Mouse (Mus musculus) gastrocnemius, postnatal 14 days (tissue): ENCODE measurements around the gene Lamtor2. TPM values are rescaled to one million over a fixed set of nuclear protein-coding genes. Genes with fewer than 3 reads are reported as not detected.
A peak's percentile ranks its signal among the peaks of the same experiment; 100 is the strongest.

Experiments used
- DNase-seq: peaks from one replicate; pipeline ENCODE4 v3.0.0; 2021; ENCODE audit warnings: mixed read lengths
- intact Hi-C: fragments of 180-260 bp; cut with DNase I; formaldehyde crosslinking; loops from one replicate; pipeline ENCODE4 v1.15.1; 2025; ENCODE audit warnings: low total_unique reads
- total RNA-seq, 2 experiments: library from RNA; stranded (reverse); gene quantifications; 2 replicates each; pipeline ENCODE4 v1.2.3; 2021

Gene Lamtor2
- total RNA-seq, 2 experiments from 2014 or later, result 78.3 to 80.4 TPM

DNA sequence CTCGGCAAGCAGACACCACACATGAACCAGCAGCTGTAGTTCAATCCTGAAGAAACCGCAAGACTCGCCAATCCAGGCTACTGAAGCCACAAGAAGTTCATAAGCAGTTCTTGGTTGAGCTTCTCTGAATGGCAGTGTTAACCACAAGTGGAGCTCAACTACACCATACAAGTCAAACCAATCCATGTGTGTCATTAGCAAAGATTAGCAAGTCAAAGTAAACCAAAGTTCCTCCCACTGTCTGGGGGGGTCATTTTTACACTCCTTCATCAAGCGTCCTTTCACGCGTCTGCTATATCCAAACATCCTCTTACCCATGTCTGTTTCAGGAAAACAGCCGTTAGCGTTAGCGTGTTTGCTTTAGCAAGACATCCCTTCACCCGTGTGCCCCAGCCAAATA lies 17.5 kb upstream of the Lamtor2 start:
- intact Hi-C loops, result no loop called here
- no peak for DNase-seq

DNA sequence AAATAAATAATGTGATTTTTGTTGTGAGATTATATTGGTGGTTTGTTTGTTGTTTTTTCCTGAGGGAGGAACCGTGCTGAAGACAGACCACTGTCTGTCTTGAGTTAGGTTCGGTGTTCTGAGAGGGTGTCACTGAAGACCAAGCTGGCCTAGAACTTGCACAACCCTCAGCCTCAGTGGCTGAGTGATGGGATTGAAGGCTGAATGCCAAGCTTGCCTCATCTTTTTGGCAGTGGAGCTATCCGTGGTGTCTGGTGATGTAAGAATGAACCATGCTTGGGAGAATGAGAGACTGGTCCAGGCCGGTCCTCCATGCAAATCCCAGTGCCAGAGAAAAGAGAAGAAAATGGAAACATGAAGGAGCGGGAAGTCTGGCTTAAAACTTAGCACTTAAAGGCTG lies 16.8 kb upstream of the Lamtor2 start:
- intact Hi-C loops, result no loop called here
- no peak for DNase-seq

GRCm38 (mm10) chr3:88569093-88569492 lies 16.2 kb upstream of the Lamtor2 start:
- no peak for DNase-seq
- intact Hi-C loops, result no loop called here

DNA sequence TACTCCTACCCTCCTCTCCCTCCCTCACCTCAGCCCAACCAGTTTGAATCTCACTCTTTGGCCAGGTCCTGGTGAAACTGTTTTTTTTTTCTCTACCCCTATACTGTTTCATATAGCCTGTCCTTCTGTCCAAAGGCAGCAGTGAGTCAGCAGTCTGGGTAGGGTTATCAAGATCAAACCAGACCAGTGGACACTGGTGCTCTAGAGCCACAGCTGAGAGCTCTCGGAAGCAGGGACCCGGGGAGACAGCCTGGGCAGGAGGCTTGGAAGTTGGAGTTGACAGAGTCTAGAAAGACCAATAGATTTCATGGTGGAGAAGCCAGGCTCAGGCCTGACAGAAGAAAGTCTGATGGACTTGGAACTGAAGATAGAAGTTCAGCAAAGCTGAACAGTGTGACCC lies 15.7 kb upstream of the Lamtor2 start:
- DNase-seq, result no peak
- intact Hi-C loops, result no loop called here

DNA sequence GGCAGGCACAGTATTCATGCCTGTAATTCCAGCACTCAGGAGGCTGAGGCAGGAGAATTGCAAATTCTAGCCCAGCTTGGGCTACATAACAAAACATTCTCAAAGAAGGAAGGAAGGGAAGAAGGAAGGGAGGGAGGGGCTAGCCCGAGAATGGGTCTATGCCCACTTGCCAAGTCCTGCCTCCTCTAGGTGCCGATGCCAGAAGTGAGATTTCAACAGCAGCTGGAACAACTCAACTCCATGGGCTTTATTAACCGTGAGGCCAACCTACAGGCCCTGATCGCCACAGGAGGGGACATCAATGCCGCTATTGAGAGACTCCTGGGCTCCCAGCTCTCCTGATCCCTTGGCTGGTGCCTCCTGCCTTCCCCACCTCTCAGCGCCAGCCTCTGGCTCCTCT lies 15.0 kb upstream of the Lamtor2 start:
- DNase-seq, result no peak
- intact Hi-C loops, result no loop called here

DNA sequence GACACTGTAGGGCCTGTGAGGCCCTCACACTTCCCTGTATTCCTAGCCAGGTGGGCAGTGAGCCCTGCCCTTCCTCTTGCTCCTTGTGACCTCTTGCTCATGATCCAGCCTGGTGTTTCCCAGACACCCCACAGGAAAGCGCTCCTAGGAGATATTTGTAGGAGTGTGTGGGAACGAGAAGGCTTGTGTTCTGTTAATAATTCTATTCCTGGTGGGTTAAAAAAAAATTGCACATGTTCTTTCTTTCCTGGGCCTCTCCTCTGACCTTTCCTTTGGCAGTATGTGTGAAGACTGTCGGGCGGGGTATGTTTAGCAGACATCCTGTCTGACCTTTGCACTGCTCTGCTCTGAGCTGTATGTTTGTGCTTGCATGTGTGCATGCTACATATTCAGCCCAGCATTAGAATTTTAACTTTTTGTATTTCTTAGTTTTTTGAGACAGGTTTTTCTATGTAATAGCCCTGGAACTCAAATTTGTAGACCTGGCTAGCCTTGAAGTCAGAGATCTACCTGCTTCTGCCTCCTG lies 13.7 kb upstream of the Lamtor2 start:
- no peak for DNase-seq
- intact Hi-C loops, result no loop called here

GRCm38 (mm10) chr3:88566116-88566515 lies 13.2 kb upstream of the Lamtor2 start:
- DNase-seq, result no peak
- intact Hi-C loops, result no loop called here

DNA sequence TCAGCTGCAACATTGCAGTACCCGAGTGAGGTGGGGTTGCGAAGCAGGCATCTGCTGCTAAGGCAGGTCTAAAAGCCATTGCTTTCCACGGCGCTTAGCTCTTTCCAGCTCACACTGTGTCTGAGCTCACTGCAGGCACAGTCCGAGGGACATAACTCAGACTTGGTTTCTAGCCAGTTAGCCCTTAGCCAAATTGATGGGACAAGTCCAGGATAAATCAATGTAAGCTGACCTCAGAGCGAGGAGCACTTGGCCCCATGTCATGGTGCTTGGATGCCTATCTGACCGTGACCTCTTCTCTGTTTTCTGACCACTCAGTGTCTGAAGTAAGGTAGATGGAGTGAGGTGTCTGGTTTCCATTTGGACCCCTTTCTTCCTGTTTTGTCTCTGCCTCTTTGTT lies 11.1 kb upstream of the Lamtor2 start:
- no peak for DNase-seq
- intact Hi-C loops, result no loop called here

GRCm38 (mm10) chr3:88563442-88563841 lies 10.6 kb upstream of the Lamtor2 start:
- intact Hi-C loops, result no loop called here
- no peak for DNase-seq

DNA sequence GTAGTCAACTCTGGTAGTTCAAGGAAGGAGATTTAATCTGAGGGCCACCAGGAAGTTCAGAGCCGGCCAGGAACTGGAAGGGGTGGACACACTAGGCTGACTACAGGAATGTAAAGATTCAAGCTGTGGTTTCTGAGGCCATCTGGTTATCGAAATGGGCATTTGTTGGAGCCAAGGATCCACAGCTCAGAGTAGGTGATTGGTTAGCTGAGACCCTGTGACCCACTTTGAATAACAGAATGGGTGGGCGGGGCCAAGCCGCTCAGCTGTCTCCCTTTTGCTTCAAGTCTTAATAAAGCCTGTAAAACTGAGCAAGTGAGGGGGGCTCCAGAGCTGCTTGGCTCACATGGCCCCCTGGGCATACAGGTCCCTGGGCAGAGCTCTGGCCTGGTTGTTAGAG lies 9.1 kb upstream of the Lamtor2 start:
- intact Hi-C loops, result no loop called here
- no peak for DNase-seq

DNA sequence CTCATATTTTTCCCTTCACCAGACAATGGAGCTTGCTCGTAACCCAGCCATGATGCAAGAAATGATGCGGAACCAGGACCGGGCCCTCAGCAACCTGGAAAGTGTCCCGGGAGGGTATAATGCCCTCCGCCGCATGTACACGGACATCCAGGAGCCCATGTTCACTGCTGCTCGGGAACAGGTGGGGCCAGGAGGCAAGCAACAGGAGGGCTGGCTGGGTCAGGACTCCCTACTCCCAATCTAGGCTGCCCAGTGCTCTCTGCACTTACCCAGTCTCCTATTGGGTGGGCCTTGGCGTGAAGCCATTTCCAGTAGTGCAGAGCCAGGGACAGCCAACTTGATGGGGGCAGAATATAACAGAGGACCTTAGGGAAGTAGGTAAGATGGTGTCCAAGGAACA lies 6.7 kb upstream of the Lamtor2 start:
- intact Hi-C loops, result no loop called here
- no peak for DNase-seq

DNA sequence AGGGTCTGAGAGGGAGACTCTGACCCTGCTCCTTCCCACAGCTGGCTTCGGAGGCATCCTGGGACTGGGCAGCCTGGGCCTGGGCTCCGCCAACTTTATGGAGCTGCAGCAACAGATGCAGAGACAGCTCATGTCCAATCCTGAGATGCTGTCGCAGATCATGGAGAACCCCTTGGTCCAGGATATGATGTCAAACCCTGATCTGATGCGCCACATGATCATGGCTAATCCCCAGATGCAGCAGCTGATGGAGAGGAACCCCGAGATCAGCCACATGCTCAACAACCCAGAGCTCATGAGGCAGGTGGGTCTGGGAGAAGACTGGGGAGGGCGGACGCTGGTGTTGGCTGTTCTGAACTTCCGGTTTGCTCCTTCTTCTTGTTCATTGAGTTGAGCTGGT lies 3.7 kb upstream of the Lamtor2 start:
- intact Hi-C loops, result no loop called here

DNA sequence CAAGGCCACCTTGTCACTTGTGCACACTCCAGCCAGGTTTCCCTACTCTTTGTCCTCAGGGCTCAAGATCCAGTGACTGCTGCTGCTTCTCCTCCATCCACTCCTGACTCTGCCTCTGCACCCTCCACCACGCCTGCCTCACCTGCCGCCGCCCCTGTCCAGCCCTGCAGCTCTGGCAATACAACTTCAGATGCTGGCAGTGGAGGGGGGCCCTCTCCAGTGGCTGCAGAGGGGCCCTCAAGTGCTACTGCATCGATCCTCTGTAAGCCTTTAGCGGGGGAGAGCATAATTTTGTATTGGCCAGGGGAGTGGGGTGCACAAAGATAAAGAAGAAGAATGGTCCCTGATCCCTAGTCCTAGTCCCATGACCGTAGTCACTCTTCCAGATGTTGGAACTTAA lies 2.9 kb upstream of the Lamtor2 start:
- intact Hi-C loops, result no loop called here

More for the DNA sequence above, 3.7 kb upstream of the Lamtor2 start:
- no peak for DNase-seq

DNA sequence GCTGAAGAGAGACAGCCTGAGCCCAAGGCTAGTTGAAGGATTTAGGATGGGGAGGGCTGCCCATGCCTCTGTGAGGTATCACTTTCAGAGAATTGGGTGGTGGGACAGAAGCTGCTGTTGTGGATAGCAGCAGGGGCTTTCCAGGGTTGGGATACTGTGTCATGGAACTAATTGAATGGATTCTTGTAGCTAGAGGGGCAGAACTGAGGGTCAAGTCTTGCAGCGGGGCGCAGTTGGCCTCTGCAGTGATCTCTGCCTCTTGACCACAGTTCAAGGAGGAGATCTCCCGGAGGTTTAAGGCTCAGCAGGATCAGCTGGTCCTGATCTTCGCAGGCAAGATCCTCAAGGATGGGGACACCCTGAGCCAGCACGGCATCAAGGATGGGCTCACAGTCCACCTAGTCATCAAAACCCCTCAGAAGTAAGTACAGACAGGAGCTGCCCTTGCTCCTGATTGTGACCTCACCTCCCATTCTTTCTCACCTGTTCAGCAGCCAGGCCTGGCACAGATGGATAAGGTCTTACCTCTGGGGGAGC lies 2.3 kb upstream of the Lamtor2 start:
- intact Hi-C loops, result no loop called here
- no peak for DNase-seq

More for the DNA sequence above, 2.9 kb upstream of the Lamtor2 start:
- DNase-seq, result no peak

GRCm38 (mm10) chr3:88553880-88554586 lies 1.2 kb upstream of the Lamtor2 start:
- intact Hi-C loops, result no loop called here
- DNase-seq, result peak; percentile 62

GRCm38 (mm10) chr3:88553525-88553879 lies 628 bp upstream of the Lamtor2 start, which contains the start of gene Ubqln4:
Gene Ubqln4, plus strand, starts transcription at chr3:88553758.
- peak; percentile 94 for DNase-seq
- intact Hi-C loops, result no loop called here

GRCm38 (mm10) chr3:88552082-88552645 lies 710 bp downstream of the Lamtor2 start:
- intact Hi-C loops, result no loop called here

DNA sequence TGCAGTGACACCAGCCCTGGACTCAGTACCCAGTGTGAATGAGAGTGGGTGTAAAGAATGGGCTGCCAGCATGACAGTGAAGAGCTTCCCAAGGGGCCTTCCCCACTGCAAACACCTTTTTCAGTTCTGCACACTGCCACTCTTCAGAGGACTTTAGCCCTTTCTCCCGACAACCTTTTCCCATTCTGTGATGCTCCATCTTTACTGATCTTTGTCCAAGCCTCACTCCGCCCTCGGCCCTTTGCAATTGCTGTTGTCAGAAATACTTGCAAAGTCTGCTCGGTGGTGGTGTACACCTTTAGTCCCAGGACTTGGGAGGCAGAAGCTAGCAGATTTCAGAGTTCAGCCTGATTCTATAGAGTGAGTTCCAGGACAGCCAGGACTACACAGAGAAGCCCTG lies 1.3 kb downstream of the Lamtor2 start:
- intact Hi-C loops, result no loop called here
- DNase-seq, result no peak

More at GRCm38 (mm10) chr3:88552082-88552645, 710 bp downstream of the Lamtor2 start:
- no peak for DNase-seq

DNA sequence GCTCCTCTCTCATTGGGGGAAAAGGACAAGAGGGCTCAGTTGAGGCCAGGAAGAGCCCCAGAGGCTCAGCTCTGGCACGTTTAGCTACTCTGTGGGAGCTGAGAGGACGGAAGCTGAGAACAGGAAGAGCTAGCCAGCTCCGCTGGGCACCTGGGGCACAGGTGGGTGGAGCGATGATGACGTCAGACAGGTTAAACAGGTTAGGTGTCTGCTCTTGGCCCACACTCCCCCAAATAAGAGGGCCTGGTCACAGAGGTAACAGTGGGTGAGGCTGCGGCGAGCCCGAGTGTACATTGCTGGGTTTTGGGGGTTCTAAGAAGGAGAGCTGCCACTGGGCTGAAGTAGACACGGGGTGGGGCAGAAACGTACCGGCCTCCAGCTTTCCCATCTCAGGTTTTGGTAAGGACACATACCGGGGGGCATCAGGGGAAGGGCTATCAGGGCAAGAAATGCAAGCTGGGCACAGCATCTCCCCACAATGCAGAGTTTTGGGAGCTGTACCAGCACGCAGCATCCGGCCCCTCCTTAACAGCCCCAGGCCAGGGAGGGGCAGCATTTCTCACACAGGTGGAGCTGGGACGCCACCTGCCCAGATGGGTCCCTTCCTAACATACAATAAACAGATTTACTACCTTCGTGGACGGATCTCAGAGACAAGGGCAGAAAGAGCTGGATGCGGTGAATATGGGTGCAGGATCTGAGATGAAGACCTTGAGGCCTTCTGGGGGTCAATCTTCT lies 4.5 kb downstream of the Lamtor2 start, which contains the start of gene Rab25:
Rab25 (minus strand) TSS at position 121 of the 738 bp plus-strand sequence.
- intact Hi-C loops, result no loop called here
- no peak for DNase-seq

DNA sequence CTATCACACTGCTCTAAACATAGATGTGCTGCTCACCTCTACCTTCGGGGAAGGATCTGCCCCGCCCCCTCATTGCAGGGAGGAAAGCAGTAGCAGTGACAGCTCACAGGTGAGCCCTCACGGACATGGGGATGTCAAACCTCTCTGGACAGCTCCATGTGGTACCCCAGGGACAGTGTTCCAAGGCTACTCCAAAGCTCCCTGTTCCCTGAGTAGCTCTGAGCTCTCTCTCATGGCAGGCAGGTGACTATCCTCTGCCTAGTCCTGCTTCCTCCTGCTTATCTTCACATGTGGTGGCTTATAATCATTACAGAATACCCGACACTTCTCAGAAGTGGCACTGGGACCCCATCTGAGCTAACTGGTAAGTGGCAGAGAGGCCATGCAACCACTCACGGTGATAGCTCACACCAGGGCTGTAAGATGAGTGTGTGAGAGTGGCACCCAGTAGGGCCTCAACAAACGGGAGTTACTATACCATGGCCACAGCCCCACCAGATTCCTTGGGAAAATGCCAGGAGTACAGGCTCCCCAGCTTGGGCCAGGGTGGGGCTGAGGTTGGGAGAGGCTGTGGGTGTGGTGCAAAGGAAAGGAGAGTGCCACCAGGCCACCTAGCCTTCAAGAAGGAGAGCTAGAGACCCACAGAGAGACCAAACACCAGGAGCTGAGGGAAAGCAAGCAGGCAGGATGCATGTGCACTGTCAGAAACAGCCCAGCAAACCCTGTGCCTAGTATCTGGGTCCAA lies 6.0 kb downstream of the Lamtor2 start:
- DNase-seq, result no peak
- intact Hi-C loops, result no loop called here
